Mouse (Mus musculus): Measurements from ENCODE around the gene Stard13. TPM values are rescaled to one million over a fixed set of nuclear protein-coding genes. Genes with fewer than 3 reads are reported as not detected.

Stard13 gene
- total RNA-seq, 2 experiments from 2014 or later = 12.1 to 12.9 TPM

DNA sequence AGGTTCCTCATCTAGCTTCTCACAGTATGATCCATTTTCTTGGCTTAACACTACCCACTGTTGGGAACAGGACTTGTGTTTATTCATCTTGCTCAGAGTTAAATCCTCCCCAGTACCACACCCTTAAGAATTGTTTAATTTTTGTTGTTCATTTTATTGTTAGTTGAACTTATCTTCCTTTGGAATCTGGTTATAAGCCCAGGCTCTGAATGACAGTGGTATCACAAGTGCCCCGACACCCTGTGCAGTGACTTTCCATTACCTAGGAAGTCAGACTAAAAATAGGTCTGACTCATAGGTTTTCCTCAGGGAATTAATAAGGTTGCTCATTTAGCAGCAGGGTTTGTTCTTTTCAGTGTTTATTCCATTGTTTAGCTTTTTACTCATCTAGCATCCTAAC lies 168.4 kb downstream of the Stard13 start:
- no peak for DNase-seq (ENCODE audit: low spot score in 2 of 2)

DNA sequence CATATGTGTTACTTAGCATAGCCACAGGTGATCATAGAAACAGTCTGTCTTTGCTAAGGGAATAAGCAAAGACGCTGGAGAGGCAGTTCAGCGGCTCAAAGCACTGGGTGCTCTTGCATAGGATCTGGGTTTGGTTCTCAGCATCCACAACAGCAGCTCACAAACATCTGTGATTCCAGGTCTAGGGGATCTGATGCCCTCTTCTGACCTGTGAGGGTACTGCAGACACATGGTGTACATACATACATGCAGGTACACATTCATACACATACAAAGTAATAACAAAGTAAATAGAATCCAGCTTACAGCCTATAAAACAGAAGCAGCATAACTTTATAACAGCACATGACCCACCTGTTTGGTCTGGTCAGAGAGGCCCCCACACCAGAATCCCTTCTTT lies 171.7 kb downstream of the Stard13 start:
- DNase-seq (ENCODE audit: low spot score in 2 of 2) = no peak

DNA sequence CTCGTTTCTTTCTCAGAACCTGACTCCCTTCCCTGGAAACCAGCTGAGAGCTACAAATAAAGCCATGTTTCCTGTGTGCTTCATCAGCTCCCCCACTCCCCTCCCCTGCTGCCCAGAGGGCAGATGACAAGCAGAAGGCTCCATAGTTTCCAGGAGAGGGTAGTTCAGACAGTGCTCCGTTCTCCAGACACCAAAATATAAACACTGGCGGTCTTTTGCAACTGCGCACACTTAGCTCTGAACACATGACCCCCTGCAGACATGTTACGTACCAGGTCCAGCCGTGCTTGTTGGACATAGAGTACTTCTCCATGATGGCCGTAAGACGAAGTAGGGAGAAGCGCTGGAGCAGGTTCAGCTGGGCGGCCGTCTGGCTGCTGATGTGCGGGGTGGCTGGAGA lies 173.2 kb downstream of the Stard13 start:
- DNase-seq (ENCODE audit: low spot score in 2 of 2) = no peak

DNA sequence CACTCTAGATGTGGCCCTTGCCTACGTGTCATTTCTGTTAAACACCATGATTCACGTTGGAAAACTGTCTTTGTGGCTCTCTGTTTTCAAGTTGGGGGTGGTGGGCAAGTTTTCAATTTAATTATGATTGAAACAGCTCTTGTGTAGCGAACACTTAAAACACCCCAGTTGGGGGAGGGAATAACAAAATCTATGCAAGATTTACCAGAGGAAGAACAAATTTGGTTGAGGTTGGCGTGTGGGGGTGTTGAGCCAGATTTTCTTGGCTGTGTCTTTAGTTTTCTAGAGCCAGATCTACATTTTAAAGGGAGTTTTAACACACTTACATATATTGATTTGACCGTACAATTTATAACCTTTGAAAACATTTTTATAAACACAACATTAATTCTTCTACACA lies 173.9 kb downstream of the Stard13 start:
- peak; percentile 47 to 69 for DNase-seq (ENCODE audit: low spot score in 2 of 2)

DNA sequence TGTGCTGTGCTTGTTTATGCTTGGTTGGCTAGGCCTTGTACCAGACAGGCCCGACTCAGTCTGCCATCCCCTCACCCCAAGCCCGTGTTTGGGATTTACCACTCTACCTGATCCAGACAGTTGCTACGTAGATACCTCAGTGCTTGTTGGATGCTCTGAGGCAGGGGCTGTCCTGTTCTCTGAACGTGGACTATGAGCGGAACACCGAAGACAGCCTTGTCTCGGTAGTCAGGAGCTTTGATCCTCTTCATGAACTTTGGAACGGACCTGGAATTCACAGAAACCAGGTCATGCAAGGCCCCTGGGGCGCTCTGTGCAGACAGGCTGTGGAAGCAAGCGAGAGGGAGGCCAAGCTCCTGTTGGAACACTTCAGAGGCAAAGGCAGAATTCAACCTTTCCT lies 174.3 kb downstream of the Stard13 start:
- DNase-seq (ENCODE audit: low spot score in 2 of 2) = no peak

DNA sequence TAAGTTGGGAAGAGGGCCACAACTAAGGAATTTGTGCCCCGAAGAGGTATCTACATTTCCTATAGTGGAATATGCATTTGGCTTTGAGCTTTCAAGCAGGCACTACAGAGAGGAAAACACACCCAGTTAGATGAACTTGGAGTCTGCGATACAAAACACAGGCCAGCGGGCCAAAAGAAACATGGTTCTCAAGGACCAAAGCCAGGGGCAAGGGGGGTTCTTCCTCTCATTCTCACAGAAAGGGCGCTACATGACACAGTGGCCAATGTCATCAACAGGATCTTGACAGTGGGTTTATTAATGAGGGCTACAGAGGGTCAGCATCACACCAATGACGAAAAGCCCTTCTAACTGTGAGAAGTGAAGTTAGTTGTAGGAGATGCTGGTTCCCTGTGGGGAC lies 175.9 kb downstream of the Stard13 start:
- DNase-seq (ENCODE audit: low spot score in 2 of 2) = no peak

DNA sequence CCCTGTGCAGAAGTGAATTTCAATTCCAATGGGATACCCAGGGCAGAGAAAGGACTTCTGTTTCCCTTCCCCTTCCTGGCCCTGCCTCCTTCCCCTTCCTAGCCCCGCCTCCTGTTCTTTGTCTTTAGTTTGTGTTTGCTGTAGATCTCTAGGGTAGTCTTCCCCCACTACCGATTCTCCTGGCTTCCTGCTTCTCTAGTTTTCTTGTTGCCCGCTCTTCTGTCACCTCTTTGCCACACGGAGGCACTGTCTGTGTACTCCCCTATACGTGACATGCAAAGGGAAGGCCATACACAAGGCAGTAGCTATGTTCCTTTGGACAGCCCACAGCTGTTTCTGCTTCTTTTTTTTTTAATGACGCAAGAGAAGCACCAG lies 176.7 kb downstream of the Stard13 start:
- DNase-seq (ENCODE audit: low spot score in 2 of 2) = no peak

DNA sequence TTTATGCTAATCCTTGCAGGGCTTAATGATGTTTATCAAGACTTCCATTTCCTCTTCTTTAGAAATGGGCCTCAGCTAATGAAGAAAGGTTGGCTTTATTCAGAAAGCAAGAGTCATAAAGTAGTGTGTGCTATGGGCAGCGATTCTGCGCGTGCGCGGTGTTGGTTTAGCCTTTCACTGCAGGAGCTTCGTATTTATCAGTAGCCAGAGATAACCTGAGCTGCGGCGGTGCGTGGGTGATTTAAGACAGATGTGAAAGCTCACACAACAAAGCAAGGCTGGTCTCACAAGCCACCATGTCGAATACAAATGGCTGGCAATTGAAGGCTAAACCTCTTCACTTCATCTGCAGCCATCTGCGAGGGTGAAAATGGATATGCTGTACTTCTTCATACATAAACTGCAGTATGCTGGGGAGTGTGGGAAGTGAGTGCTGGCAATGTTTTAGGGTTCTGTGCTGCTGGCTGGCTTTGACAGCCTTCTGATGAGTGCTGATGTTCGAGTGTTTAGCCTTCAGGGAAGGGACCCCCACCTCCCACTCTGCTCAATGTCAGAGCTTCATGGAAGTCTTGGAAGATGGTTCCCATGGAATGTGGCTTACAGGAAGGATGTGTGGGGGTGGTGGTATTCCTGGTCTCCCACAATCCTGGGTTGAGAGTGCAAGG lies 177.2 kb downstream of the Stard13 start:
- peak in 1 of 2 experiments; percentile 51 for DNase-seq (ENCODE audit: low spot score in 2 of 2)

DNA sequence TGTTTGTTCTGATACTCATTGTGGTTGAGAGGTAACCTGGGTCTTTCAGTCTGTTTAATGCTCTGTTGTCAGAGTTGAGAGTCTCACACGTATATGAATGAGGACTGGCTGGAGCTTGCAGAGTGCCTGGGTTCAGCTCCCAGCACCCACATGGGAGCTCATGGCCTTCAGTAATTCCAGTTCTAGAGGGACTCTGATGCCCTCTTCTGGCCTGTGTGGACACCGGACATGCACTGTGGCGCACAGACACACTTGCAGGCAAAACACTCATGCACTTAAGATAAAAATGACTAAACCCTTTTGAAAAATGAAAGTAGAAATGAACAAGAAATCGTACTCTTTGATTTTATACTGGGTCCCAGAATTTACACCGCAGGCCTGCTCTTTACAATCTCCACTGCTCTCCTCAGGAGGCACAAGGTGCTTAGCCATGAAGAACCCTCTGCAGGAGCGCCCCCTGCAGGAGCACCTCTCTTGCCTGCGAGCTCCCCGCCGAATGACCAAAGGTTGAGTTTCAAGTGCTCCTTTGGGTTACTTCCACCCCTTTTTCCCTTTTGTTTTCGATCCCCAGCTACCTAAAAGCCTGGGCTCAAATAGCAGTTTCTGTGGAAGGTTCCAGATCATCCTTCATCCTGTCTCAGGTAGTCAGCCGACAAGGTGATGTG lies 178.1 kb downstream of the Stard13 start:
- no peak for DNase-seq (ENCODE audit: low spot score in 2 of 2)

DNA sequence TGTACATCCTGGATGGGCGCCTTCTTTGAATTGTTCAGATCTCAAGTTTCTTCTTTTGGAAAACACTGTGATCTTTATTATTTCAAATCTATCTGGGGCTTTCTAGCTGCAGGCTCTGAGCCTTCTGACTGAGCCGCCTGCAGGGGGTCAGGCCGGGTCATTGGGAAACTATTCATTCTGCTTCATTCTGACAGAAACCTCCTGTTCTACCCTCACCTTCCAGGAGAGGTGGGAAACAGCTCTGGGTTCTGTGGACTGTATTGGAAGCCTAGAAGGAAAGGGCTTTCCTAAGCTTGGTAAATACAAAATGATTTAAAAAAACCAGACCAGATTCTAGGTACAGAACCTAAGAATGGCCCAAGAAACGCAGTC lies 178.9 kb downstream of the Stard13 start:
- DNase-seq (ENCODE audit: low spot score in 2 of 2) = no peak

DNA sequence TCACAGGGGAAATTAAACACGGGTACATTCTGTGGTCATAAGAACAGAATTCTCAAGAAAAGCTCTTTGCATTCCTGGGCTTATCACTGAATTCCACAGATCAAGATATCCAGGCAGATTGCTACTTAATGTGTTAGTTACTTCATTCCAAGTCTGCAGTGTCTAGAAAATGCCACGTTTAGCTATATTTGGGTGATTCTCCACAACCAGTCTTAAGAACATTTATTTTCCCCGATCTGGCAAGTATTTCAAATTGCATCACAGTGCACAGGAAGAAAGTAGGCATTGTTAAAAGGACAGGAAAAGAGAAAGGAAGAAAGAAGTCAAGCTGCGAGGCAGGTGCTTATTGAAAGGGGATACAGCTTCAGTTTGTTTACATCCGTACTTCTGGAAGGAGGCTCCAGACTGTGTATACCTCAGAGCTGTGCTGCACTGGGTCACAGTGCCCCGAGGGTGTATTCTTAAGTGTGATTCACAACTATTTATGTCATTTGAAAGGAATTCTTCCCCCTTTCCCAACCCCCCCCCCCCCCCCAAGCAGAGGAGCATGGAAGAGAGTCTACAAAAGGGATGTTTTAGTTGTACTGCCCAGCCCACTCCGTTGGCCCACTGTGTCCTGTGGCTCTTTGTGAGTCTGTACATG lies 179.4 kb downstream of the Stard13 start:
- no peak for DNase-seq (ENCODE audit: low spot score in 2 of 2)

DNA sequence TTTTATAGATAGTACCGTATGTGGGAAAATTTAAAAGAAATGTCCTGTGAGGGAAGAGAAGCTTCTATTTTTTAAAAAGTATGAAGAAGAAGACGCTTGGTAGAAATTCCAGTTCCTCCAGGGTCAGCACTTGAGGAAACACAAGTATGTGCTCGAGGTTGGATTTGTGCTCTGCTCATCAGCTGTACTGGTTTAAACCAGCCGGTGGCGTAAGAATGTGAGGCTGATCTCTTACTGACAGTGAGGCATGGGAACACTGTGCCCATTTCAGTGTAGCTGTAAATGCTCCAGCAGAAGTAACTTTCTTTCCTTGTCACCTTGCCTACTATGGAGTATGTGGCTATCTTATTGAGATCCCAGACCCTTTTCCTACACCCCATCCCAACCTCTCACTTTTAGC lies 180.4 kb downstream of the Stard13 start:
- no peak for DNase-seq (ENCODE audit: low spot score in 2 of 2)

DNA sequence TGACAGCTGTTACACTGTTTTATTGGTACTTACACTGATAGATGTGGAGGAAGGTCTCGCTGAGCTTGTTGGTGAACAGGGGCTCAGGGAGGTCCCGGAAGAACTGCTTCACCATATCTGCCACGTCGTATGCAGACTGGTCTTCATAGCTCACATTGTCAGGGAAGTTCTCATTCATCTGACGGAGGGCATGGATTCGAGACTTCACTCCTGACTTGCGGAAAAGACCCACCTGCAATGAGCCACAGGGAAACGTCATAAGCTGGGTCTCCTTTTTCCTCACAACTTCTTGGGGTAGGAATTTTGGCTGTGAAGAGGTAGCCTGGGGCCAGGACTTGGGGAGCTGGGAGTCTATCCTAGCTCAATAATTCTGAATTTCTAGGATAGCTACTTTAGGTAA lies 181.3 kb downstream of the Stard13 start:
- DNase-seq (ENCODE audit: low spot score in 2 of 2) = no peak

DNA sequence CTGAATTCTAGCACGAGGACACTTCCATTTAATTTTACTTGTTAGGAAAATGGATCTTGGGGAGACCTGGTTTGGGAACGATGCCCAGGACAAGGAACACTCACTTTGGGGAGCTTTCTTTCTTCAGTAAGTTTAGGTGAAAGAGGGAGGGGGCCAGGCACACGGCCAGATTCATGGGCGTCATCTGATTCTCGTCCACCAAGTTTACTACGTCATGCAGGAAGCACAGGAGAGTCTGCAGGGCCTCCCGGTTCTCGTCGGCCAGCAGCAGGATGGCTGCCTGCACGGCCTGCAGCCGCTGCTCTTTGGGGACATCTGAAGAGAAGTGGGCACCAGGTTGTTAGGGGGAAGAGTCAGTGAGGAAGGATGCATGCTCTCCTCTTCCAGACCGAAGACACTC lies 186.1 kb downstream of the Stard13 start:
- no peak for DNase-seq (ENCODE audit: low spot score in 2 of 2)

DNA sequence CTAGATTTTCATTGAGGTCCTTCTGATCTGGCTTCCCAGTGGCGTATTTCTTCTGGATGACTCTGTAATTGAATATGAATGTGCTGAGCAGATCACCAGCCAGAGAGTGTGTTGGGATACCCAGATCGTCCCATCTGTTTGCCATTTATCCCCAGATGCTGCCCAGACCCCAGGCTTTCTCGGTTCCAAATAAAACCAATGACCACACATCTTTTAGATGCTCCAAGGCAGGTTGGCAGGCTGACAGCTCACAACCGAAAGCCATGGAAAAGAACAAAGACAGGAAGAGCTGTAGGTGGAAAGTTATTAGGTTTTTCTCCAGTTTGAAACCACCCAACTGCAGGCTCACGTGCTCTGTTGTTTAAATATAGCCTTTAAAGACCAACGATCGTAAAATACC lies 186.7 kb downstream of the Stard13 start:
- DNase-seq (ENCODE audit: low spot score in 2 of 2) = no peak

DNA sequence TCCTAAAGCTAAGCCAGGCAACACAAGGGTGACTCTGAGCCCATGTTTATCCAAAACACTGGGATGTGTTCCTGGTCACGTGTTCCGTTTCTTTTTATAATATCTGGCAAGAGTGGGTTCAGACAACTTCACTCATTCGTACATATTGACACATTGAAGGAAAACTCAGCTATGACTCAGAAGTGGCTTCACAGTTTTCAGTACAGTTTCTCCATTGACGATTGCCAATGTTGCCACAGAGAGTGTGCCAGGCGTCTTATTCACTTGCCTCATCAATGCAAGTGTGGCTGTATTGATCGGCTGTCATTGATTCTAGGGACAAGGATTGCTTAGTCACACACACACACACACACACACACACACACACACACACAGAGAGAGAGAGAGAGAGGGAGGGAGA lies 187.5 kb downstream of the Stard13 start:
- DNase-seq (ENCODE audit: low spot score in 2 of 2) = no peak

DNA sequence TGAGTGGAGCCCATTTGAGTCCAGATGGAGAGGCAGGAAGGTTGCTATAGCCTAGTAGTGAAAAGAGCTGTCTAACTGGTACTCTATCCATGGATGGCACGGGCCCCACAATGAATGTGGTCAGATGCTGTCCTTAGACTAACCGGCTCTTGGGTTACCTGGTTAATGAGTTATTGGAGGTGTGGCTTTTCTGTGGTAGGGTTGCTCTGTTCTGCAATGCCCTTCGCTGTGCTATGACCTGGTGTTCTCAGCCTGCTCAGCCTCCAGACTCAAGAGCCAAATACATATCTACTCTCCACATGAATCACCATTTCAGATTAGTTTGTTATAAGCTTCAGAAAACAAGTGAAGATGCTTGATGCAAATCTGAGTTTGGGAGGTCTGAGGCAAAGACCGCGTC lies 190.7 kb downstream of the Stard13 start:
- no peak for DNase-seq (ENCODE audit: low spot score in 2 of 2)

DNA sequence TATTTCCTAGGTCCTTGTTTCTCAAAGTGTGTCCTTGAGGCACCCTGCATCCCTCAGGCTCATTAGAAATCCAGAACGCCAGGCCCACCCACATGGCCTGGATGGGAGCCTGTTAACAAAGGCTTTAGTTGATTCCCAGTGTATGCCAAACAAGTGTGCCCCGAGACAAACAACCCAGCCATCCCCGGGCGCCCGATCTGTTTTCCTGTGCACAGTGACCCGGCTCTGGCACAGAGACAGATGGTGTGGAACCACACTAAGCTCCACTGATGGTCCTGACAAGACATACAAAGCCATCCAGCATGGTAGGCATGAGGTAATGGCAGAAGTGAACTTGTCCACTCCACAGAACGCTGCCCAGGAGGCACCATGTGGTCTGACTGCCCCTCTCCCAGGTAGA lies 195.8 kb downstream of the Stard13 start:
- no peak for DNase-seq (ENCODE audit: low spot score in 2 of 2)

DNA sequence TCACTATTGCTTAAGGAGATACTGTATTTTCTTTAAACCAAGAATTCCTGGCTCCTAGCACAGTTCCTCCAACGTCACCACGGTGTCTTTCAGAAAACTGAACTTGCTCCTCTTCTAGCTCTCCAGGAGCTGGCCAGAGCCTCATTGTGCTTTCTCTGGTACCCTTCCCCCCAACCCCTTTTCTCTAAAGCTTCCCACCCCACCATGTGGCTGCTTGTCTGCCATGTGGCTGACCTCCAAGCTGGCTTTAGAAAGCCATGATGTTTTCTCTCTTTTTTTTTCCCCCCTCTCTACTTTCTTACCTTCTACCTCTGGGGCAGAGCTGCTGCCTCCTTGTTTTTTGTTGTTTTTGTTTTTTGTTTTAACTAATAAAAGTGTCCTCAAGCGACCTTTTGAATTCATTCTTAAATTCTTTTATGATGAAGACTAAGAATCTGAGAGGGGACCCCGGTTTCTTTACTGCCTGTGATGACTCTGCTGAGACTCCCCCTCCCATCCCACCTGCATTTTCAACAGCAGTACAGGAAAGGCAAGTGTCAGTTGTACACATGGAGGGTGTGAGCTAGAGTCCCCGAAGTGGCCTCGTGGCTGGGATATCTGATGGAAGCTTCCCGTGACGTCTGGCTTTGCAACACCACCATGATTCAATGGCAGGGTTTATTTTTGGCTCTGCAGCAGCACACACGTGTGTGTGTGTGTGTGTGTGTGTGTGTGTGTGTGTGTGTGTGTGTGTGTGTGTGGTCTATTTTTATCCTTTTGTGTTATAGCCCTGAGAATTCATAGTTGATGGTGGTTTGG lies 198.7 kb downstream of the Stard13 start:
- DNase-seq (ENCODE audit: low spot score in 2 of 2) = no peak

DNA sequence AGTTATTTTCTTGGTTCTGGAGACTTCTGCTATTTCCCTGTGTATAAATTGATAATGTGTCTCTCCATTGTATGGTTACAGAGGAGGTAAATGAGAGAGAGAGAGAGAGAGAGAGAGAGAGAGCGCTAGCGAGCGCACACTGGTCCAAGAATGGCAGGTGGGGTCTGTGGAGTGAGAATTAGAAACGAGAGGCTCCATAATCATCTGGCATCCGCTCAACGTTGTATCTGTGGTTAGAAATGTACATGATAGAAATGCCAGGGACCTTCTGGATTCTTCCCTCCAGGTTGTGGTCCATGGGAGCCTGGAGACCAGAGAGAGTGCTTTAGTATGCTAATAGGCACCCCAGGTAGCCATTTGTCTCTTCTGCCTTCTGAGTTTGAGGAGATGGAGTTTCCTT lies 204.7 kb downstream of the Stard13 start:
- no peak for DNase-seq (ENCODE audit: low spot score in 2 of 2)

DNA sequence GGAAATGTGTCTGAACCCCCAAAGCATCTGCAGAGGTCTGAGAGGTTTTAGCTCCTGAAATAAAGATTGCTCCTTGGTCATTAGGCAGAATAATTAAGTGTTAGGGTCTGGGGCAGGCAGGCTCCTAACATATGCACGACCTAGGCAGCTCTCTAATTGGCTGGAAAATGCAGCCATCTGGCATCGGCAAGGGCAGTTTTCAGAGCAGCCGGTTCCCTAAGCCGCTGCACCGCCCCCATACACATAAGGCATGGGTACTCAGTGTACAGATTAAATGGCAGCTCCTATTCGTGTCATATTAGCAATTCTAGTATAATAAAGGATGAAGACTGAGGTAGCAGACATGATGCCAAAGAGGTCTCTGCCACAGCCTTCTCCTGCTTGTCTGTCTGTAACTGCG lies 206.5 kb downstream of the Stard13 start:
- no peak for DNase-seq (ENCODE audit: low spot score in 2 of 2)

DNA sequence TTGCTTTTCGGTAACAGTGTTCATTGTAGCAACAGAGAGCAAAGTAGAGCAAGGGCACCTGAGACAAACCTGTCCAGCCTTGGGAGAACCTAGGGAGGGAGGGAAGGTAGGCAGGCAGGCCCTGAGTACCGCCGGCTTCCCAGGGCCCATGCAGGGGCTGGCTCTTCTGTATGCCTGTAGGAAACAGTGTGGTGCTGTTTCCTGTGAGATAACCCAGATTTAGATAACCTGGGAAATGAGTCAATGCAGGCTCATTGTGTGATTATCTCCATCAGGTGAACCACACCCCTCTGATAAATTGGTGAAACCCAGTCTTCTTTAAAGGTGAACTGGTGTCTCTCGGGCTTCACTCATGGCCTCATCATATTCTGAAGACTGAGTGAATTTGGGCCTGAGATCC lies 207.6 kb downstream of the Stard13 start:
- no peak for DNase-seq (ENCODE audit: low spot score in 2 of 2)

All from left cerebral cortex, adult 18-20 months (tissue).